Mouse (Mus musculus): ENCODE measurements at regions not wholly inside any gene's neighbourhood (a gene's known extent, or its start where the extent isn't known, plus 50 kb on each side); places are given as distances from the start of the nearest gene placed in this dataset.

DNA sequence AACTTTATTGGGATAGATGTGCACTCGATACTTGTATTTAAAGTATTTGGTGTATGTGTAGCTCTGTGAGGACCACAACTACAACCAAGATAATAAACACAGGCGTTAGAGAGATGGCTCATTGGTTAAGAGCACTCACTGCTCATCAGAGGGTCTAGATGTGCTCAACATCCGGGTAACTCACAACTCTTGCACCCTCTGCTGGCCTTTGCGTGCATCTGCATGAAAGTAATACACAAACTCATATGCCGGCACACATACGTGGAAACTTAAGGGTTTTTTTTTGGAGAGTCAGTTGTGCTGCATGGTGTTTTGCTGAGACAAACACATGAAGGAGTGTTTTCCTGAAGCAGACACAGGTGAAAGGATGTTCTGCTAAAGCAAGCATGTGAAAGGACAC is 53.7 kb upstream of the Gm3045 start:
- Histone ChIP-seq H3K4me2 (ENCODE audit: low read depth, low read length) (no peak overlapping the region), H3K9ac (replicated peaks; ENCODE audit: low read length) (no peak overlapping the region), H3K36me3 (replicated peaks; ENCODE audit: control insufficient read depth, insufficient read depth, low read depth, low read length) (no peaks in the 10 kb centered on the region), H3K9me3 (replicated peaks; ENCODE audit: control insufficient read depth, low read length) (no peaks in the 10 kb centered on the region), H3K27me3 (ENCODE audit: control insufficient read depth, insufficient read depth, low read length) (no peaks in the 10 kb centered on the region), H3K4me3 (ENCODE audit: low read depth, low read length) (no peak overlapping the region), H3K27ac (replicated peaks; ENCODE audit: low read depth, low read length) (no peak overlapping the region), H3K4me1 (ENCODE audit: control insufficient read depth, insufficient read depth, low read length) (no peaks in the 10 kb centered on the region)
- DNase-seq (ENCODE audit: low spot score) (peak; percentile 36), ATAC-seq (replicated peaks; ENCODE audit: insufficient number of reproducible peaks, low FRiP score, low TSS enrichment, low read depth) (no peak)
- WGBS: 75% methylated on average over 6 of the region's 6 CpGs

Measured in embryonic facial prominence, embryonic 11.5 days (tissue).